Mouse (Mus musculus): ENCODE measurements around the gene Mtap. TPM values are rescaled to one million over a fixed set of nuclear protein-coding genes. Genes with fewer than 3 reads are reported as not detected.

The Mtap gene
- polyA plus RNA-seq, 1 experiment from 2014 or later = 24.0 TPM

DNA sequence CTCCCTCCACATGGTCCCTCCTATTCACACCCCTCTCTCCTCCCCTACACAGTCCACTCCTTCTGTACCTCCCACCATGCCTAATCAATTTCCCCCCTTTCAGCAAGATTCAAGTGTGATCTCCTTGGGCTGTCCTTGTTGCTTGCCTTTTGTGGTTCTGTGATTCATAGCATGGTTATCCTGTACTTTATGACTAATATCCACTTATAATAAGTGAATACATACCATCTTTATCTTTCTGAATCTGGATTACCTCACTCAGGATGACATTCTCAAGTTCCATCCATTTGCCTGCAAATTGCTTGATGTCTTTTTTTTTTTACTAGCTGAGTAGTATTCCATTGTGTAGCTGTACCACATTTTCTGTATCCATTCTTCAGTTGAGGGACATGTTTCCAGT lies 12.3 kb downstream of the Mtap start:
- no peak for ATAC-seq (ENCODE audit: low read depth)
- Histone ChIP-seq H3K36me3 (ENCODE audit: control insufficient read depth, insufficient read depth, low read length) (0 out of 2 replicates have a peak, but pooled peaks cover 3% of the 10 kb centered on the region), H3K27me3 (ENCODE audit: control insufficient read depth, insufficient read depth, low read length) (no peaks in the 10 kb centered on the region), H3K4me3 (ENCODE audit: low read depth, low read length) (no peak overlapping the region), H3K9me3 (ENCODE audit: control insufficient read depth, low read length) (no peaks in the 10 kb centered on the region), H3K27ac (ENCODE audit: low read depth, low read length) (no peak overlapping the region), H3K9ac (replicated peaks; ENCODE audit: low read depth, low read length) (no peak overlapping the region), H3K4me2 (ENCODE audit: low read depth, low read length) (no peak overlapping the region), H3K4me1 (ENCODE audit: control insufficient read depth, insufficient read depth, low read length) (no peaks in the 10 kb centered on the region)

DNA sequence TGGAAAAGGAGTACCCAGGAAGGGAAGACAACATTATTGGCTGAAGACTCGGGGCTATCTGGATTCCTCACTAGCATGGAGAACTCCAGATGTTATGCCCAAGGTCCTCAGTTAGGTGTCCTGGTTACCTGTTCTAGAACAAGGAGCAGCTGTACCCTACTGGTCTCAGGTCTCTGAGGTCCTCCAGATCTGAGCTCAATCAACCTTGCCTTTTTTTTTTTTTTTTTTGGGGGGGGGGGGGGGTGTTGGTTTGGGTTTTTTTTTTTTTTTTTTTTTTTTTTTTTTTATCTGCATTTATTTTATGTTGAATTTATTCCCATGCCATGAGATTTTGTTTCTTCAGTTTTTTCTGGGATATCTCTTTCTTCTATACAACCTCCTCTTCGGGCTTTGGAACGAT lies 24.5 kb downstream of the Mtap start:
- no peak overlapping the region for H3K9ac ChIP-seq (replicated peaks; ENCODE audit: low read depth, low read length)
- no peak overlapping the region for H3K4me2 ChIP-seq (ENCODE audit: low read depth, low read length)
- WGBS = 93% methylated on average over 3 of the region's 3 CpGs
- ATAC-seq (ENCODE audit: low read depth) = no peak
- no peaks in the 10 kb centered on the region for H3K9me3 ChIP-seq (ENCODE audit: control insufficient read depth, low read length)
- H3K36me3 ChIP-seq (ENCODE audit: control insufficient read depth, insufficient read depth, low read length) = 0 out of 2 replicates have a peak, but pooled peaks cover 3% of the 10 kb centered on the region
- no peaks in the 10 kb centered on the region for H3K27me3 ChIP-seq (ENCODE audit: control insufficient read depth, insufficient read depth, low read length)
- no peak overlapping the region for H3K4me3 ChIP-seq (ENCODE audit: low read depth, low read length)
- no peak overlapping the region for H3K27ac ChIP-seq (ENCODE audit: low read depth, low read length)
- no peaks in the 10 kb centered on the region for H3K4me1 ChIP-seq (ENCODE audit: control insufficient read depth, insufficient read depth, low read length)

DNA sequence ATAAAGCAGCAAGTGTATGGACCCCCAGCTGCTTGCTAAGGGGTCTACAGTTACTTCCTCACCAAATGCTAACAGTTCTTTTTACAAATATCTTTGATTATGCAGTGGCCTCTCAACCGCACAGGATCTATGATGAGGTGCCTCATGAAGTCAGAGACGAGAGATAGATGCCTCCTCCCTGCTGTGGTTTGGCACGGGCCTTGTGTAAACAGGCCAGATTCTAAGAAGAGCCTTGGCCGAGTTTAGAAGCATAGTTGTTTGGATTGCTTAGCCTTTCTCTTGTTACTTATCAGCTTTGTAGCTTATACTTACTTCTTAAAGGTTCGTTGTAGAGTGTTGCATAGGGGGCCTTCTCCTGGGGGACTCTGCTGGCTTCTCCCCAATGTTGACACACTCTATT lies 25.6 kb downstream of the Mtap start:
- Histone ChIP-seq H3K27me3 (ENCODE audit: control insufficient read depth, insufficient read depth, low read length) (no peaks in the 10 kb centered on the region), H3K9me3 (ENCODE audit: control insufficient read depth, low read length) (no peaks in the 10 kb centered on the region), H3K4me1 (ENCODE audit: control insufficient read depth, insufficient read depth, low read length) (no peaks in the 10 kb centered on the region), H3K36me3 (ENCODE audit: control insufficient read depth, insufficient read depth, low read length) (0 out of 2 replicates have a peak, but pooled peaks cover 3% of the 10 kb centered on the region), H3K4me2 (ENCODE audit: low read depth, low read length) (no peak overlapping the region), H3K4me3 (ENCODE audit: low read depth, low read length) (no peak overlapping the region), H3K9ac (replicated peaks; ENCODE audit: low read depth, low read length) (no peak overlapping the region), H3K27ac (ENCODE audit: low read depth, low read length) (no peak overlapping the region)
- WGBS = 87% methylated on average over 5 of the region's 5 CpGs
- ATAC-seq (ENCODE audit: low read depth) = no peak

DNA sequence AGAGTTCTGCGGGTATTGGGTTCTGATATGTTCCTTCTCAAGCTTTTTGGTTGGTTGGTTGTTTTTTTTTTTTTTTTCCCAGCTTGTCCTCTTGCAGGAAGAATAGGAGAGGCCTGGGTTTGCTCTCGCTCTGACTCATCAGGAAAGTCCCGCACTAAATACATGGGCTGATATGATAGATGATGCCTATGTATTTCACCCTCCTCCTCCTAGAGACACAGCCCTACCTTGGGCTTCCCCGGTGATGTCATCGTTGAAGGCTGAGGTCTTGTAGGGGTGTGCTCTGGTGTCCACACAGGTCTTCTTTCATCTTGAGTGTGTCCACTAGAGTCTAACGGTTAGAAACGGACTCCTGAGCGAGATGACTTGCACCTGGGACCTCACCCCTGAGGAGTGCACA lies 26.7 kb downstream of the Mtap start:
- no peak overlapping the region for H3K27ac ChIP-seq (ENCODE audit: low read depth, low read length)
- H3K4me2 ChIP-seq (ENCODE audit: low read depth, low read length) = no peak overlapping the region
- H3K27me3 ChIP-seq (ENCODE audit: control insufficient read depth, insufficient read depth, low read length) = no peaks in the 10 kb centered on the region
- no peaks in the 10 kb centered on the region for H3K9me3 ChIP-seq (ENCODE audit: control insufficient read depth, low read length)
- no peak for ATAC-seq (ENCODE audit: low read depth)
- H3K9ac ChIP-seq (replicated peaks; ENCODE audit: low read depth, low read length) = no peak overlapping the region
- 98% methylated on average over 8 of the region's 8 CpGs for WGBS
- H3K36me3 ChIP-seq (ENCODE audit: control insufficient read depth, insufficient read depth, low read length) = 0 out of 2 replicates have a peak, but pooled peaks cover 3% of the 10 kb centered on the region
- no peak overlapping the region for H3K4me3 ChIP-seq (ENCODE audit: low read depth, low read length)
- no peaks in the 10 kb centered on the region for H3K4me1 ChIP-seq (ENCODE audit: control insufficient read depth, insufficient read depth, low read length)

DNA sequence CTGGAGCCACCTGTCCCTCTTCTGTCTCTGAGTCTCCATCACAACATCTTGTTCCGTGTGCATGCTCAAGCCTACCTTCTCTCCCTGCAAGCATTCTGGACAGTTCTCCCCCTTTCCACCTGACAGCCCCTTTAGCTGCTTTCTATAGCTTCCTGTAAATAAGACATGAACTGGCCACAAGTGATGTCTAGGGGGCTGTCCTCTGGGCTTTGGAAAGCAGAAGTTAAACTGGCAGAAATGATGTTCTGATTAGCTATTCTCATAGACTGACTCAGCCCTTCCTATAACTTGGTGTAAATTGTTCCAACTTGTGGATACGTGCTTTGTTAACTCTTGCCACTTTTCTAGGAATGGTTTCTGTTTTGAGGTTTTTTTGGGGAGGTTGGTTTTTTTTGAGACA lies 27.8 kb downstream of the Mtap start:
- Histone ChIP-seq H3K4me2 (ENCODE audit: low read depth, low read length) (no peak overlapping the region), H3K4me1 (ENCODE audit: control insufficient read depth, insufficient read depth, low read length) (no peaks in the 10 kb centered on the region), H3K27ac (ENCODE audit: low read depth, low read length) (no peak overlapping the region), H3K9ac (replicated peaks; ENCODE audit: low read depth, low read length) (no peak overlapping the region), H3K27me3 (ENCODE audit: control insufficient read depth, insufficient read depth, low read length) (no peaks in the 10 kb centered on the region), H3K36me3 (ENCODE audit: control insufficient read depth, insufficient read depth, low read length) (0 out of 2 replicates have a peak, but pooled peaks cover 3% of the 10 kb centered on the region), H3K9me3 (ENCODE audit: control insufficient read depth, low read length) (no peaks in the 10 kb centered on the region), H3K4me3 (ENCODE audit: low read depth, low read length) (no peak overlapping the region)
- ATAC-seq (ENCODE audit: low read depth) = no peak
- 93% methylated on average over 2 of the region's 2 CpGs for WGBS

DNA sequence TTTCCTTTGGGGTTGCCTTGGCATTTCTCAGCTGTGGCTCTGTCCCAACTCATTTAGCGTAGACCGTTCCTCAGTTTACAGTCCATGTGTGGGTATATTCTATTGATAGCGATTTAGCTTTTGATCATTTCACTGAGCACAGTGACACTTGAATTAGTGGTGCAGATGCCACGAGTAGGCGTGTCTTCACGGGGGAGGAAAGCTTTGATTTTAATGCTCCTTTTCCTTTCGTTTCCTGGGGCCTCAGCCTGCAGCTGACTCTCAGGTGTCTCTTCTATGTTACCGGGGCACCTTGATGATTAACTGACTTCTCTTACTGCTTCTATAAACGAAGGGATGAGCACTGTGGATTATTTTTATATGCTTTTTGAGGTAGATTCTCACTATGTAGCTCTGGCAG lies 32.0 kb downstream of the Mtap start:
- H3K4me3 ChIP-seq (ENCODE audit: low read depth, low read length) = no peak overlapping the region
- H3K9me3 ChIP-seq (ENCODE audit: control insufficient read depth, low read length) = no peaks in the 10 kb centered on the region
- no peaks in the 10 kb centered on the region for H3K27me3 ChIP-seq (ENCODE audit: control insufficient read depth, insufficient read depth, low read length)
- H3K36me3 ChIP-seq (ENCODE audit: control insufficient read depth, insufficient read depth, low read length) = 0 out of 2 replicates have a peak, but pooled peaks cover 3% of the 10 kb centered on the region
- H3K9ac ChIP-seq (replicated peaks; ENCODE audit: low read depth, low read length) = no peak overlapping the region
- ATAC-seq (ENCODE audit: low read depth) = no peak
- H3K27ac ChIP-seq (ENCODE audit: low read depth, low read length) = no peak overlapping the region
- no peaks in the 10 kb centered on the region for H3K4me1 ChIP-seq (ENCODE audit: control insufficient read depth, insufficient read depth, low read length)
- H3K4me2 ChIP-seq (ENCODE audit: low read depth, low read length) = no peak overlapping the region
- 95% methylated on average over 9 of the region's 9 CpGs for WGBS

DNA sequence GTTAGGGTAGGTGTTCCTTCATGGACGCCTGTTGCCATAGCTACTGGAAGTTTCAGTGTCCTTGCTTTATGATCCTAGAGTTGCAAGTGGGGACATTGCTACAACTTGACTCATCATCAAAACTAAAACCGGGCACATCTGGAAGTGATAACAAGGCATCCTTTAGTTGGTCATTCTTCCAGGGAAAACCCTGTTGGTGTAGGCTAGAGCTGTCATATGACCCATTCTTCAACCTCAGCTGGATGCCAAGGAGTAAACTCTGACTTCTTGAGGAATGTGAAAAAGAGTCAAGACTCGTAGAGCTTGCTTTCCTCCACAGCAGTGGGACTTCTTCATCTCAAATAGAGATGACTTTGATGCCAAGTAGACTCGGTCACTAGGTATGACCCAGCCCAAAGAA lies 32.8 kb downstream of the Mtap start:
- no peak overlapping the region for H3K4me2 ChIP-seq (ENCODE audit: low read depth, low read length)
- H3K4me3 ChIP-seq (ENCODE audit: low read depth, low read length) = no peak overlapping the region
- H3K9ac ChIP-seq (replicated peaks; ENCODE audit: low read depth, low read length) = no peak overlapping the region
- no peaks in the 10 kb centered on the region for H3K9me3 ChIP-seq (ENCODE audit: control insufficient read depth, low read length)
- H3K27me3 ChIP-seq (ENCODE audit: control insufficient read depth, insufficient read depth, low read length) = no peaks in the 10 kb centered on the region
- no peaks in the 10 kb centered on the region for H3K4me1 ChIP-seq (ENCODE audit: control insufficient read depth, insufficient read depth, low read length)
- H3K36me3 ChIP-seq (ENCODE audit: control insufficient read depth, insufficient read depth, low read length) = no peaks in the 10 kb centered on the region; the same call in 1 of the 2 replicates
- no peak for ATAC-seq (ENCODE audit: low read depth)
- WGBS = 82% methylated on average over 4 of the region's 4 CpGs
- no peak overlapping the region for H3K27ac ChIP-seq (ENCODE audit: low read depth, low read length)

DNA sequence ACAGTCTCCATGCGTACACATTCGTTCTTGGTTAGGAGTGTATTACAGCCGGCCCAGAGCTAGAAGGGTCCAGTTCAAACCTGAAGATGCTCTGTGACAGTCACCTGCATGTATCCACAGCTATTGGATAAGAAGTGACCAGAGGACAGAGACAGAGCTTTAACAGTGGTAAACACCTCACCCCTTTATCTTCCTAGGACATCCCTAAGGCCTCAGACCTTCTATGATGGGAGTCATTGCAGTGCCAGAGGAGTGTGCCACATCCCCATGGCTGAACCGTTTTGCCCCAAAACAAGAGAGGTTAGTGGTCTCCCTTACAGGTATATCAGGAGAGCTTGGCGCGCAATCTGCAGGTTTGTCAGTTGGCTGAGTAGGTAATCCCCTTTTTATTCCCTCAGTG lies 34.0 kb downstream of the Mtap start:
- Histone ChIP-seq H3K9ac (replicated peaks; ENCODE audit: low read depth, low read length) (no peak overlapping the region), H3K4me2 (ENCODE audit: low read depth, low read length) (no peak overlapping the region), H3K36me3 (ENCODE audit: control insufficient read depth, insufficient read depth, low read length) (no peaks in the 10 kb centered on the region; the same call in 1 of the 2 replicates), H3K9me3 (ENCODE audit: control insufficient read depth, low read length) (no peaks in the 10 kb centered on the region), H3K27ac (ENCODE audit: low read depth, low read length) (no peak overlapping the region), H3K4me3 (ENCODE audit: low read depth, low read length) (no peak overlapping the region), H3K4me1 (ENCODE audit: control insufficient read depth, insufficient read depth, low read length) (no peaks in the 10 kb centered on the region), H3K27me3 (ENCODE audit: control insufficient read depth, insufficient read depth, low read length) (no peaks in the 10 kb centered on the region)
- no peak for ATAC-seq (ENCODE audit: low read depth)
- 95% methylated on average over 6 of the region's 6 CpGs for WGBS

DNA sequence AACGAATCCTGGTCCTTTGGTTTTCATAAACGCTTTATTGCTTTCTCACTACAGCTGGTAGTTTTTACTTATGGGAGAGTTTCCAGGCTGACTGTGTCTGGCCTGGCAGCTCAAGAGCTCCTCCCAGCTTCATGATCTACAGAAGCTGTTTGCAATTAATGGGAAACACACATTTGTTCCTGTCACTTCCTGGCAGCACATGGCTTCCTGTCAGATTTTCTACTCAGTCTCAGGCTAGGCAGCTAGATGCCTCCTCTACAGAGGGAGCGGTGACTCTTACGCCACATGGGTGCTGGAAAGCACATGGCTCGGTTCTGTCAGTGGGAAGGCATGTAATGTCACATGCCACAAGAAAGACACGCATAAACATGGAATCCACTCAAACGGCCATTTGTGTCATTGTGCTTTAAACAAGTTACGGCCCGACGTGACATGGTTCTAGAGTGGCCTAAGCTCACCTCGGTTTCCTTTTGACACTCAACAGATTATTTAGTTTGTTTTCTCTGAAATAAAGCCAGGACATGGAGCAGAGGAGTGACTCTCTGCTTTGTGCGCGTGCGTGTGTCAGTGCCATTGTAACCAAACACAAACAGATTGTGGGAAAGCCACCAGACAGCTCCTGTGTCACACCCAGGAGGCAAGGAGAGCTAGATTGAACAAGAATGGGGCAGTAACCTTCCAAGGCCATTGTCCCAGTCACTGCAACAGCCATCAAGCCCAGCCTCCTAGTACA lies 36.1 kb downstream of the Mtap start:
- H3K36me3 ChIP-seq (ENCODE audit: control insufficient read depth, insufficient read depth, low read length) = no peaks in the 10 kb centered on the region; the same call in 1 of the 2 replicates
- ATAC-seq (ENCODE audit: low read depth) = no peak
- no peak overlapping the region for H3K4me3 ChIP-seq (ENCODE audit: low read depth, low read length)
- H3K27ac ChIP-seq (ENCODE audit: low read depth, low read length) = no peak overlapping the region
- WGBS = 96% methylated on average over 14 of the region's 14 CpGs
- H3K4me1 ChIP-seq (ENCODE audit: control insufficient read depth, insufficient read depth, low read length) = no peaks in the 10 kb centered on the region
- no peak overlapping the region for H3K9ac ChIP-seq (replicated peaks; ENCODE audit: low read depth, low read length)
- H3K27me3 ChIP-seq (ENCODE audit: control insufficient read depth, insufficient read depth, low read length) = no peaks in the 10 kb centered on the region
- no peak overlapping the region for H3K4me2 ChIP-seq (ENCODE audit: low read depth, low read length)
- H3K9me3 ChIP-seq (ENCODE audit: control insufficient read depth, low read length) = no peaks in the 10 kb centered on the region
